Mouse (Mus musculus) heart, embryonic 15.5 days (tissue): ENCODE data around the gene Celsr1. TPM values are rescaled to one million over a fixed set of nuclear protein-coding genes. Genes with fewer than 3 reads are reported as not detected.

Experiments
- ATAC-seq: fragments of 200-750 bp; cut with Nextera tagmentation; replicated peaks from 2 replicates; pipeline ENCODE4 v1.8.0; 2017; ENCODE audit warnings: low read depth, moderate TSS enrichment; ENCODE audit not compliant: insufficient number of reproducible peaks, insufficient read depth, low FRiP score
- H3K27ac ChIP-seq: fragments of 300-500 bp; sonication (generic); 2 replicates; pipeline ENCODE4 v1.5.1; 2015; ENCODE audit warnings: mild to moderate bottlenecking, inconsistent platforms
- H3K27me3 ChIP-seq: fragments of 300-500 bp; sonication (generic); 2 replicates; pipeline ENCODE4 v1.6.1; 2015; ENCODE audit warnings: inconsistent platforms
- H3K36me3 ChIP-seq: fragments of 300-500 bp; sonication (generic); 2 replicates; pipeline ENCODE4 v1.6.1; 2015; ENCODE audit warnings: mild to moderate bottlenecking, inconsistent platforms
- H3K4me1 ChIP-seq: fragments of 300-500 bp; sonication (generic); replicated peaks from 2 replicates; pipeline ENCODE4 v1.6.1; 2015; ENCODE audit warnings: inconsistent platforms
- H3K4me2 ChIP-seq: fragments of 300-500 bp; sonication (generic); 2 replicates; pipeline ENCODE4 v1.6.1; 2015; ENCODE audit warnings: inconsistent platforms, mild to moderate bottlenecking, moderate library complexity
- H3K4me3 ChIP-seq: fragments of 300-500 bp; sonication (generic); 2 replicates; pipeline ENCODE4 v1.5.1; 2015; ENCODE audit warnings: mild to moderate bottlenecking, inconsistent platforms
- H3K9ac ChIP-seq: fragments of 300-500 bp; sonication (generic); 2 replicates; pipeline ENCODE4 v1.6.1; 2015; ENCODE audit warnings: mild to moderate bottlenecking, inconsistent platforms
- H3K9me3 ChIP-seq: fragments of 300-500 bp; sonication (generic); replicated peaks from 2 replicates; pipeline ENCODE4 v1.6.1; 2016; ENCODE audit warnings: inconsistent platforms
- WGBS: fragments of 180-500 bp; shearing (Covaris S2); methylation state at CpG from one replicate; pipeline ENCODE4 v1.1.7; 2015; ENCODE audit warnings: mixed read lengths; 5-methylcytosine and 5-hydroxymethylcytosine counted together
- polyA plus RNA-seq: library from polyadenylated mRNA; unstranded; fragments of >200 nt; fragmentation: Nextera tagmentation; extraction: Ambion mirVana; gene quantifications from 2 replicates; pipeline ENCODE4 v1.2.1, GENCODE M21; 2015

The Celsr1 gene
- polyA plus RNA-seq, 1 experiment from 2014 or later: 1.1 TPM

- H3K27ac ChIP-seq: no peak overlapping the region
- 85% methylated on average over 8 of the region's 8 CpGs for WGBS
- no peak for ATAC-seq
- H3K4me3 ChIP-seq: no peak overlapping the region
- H3K9me3 ChIP-seq: no peaks in the 10 kb centered on the region
- no peak overlapping the region for H3K9ac ChIP-seq
- no peak overlapping the region for H3K4me2 ChIP-seq
- H3K27me3 ChIP-seq: no peaks in the 10 kb centered on the region
- H3K4me1 ChIP-seq: peaks cover 85% of the 10 kb centered on the region
- no peaks in the 10 kb centered on the region for H3K36me3 ChIP-seq
Observed at GRCm38 (mm10) chr15:86064191-86064849, 30.7 kb upstream of the Celsr1 start.

GRCm38 (mm10) chr15:86061848-86062481 is 28.4 kb upstream of the Celsr1 start:
- no peak overlapping the region for H3K27ac ChIP-seq
- no peak overlapping the region for H3K4me2 ChIP-seq
- no peak overlapping the region for H3K4me3 ChIP-seq
- 68% methylated on average over 6 of the region's 6 CpGs for WGBS
- peaks cover 78% of the 10 kb centered on the region for H3K4me1 ChIP-seq
- H3K27me3 ChIP-seq: no peaks in the 10 kb centered on the region
- no peaks in the 10 kb centered on the region for H3K9me3 ChIP-seq
- H3K9ac ChIP-seq: peak overlapping the region; percentile 27; the same call in 1 of the 2 replicates
- no peaks in the 10 kb centered on the region for H3K36me3 ChIP-seq
- ATAC-seq: no peak

GRCm38 (mm10) chr15:86061221-86061620 is 27.6 kb upstream of the Celsr1 start:
- Histone ChIP-seq H3K9me3 (no peaks in the 10 kb centered on the region), H3K27ac (peak overlapping the region; percentile 50; the same call in 1 of the 2 replicates), H3K4me2 (peak overlapping the region; percentile 15; the same call in 1 of the 2 replicates), H3K4me3 (no peak overlapping the region), H3K27me3 (no peaks in the 10 kb centered on the region), H3K9ac (no peak overlapping the region), H3K4me1 (peaks cover 74% of the 10 kb centered on the region), H3K36me3 (no peaks in the 10 kb centered on the region)
- WGBS: 77% methylated on average over 7 of the region's 7 CpGs
- no peak for ATAC-seq

- no peak overlapping the region for H3K4me3 ChIP-seq
- H3K27ac ChIP-seq: peak overlapping the region; percentile 50
- peak overlapping the region; percentile 92; the same call in 1 of the 2 replicates for H3K4me2 ChIP-seq
- H3K36me3 ChIP-seq: no peaks in the 10 kb centered on the region
- H3K4me1 ChIP-seq: peaks cover 71% of the 10 kb centered on the region
- no peak overlapping the region for H3K9ac ChIP-seq
- H3K27me3 ChIP-seq: no peaks in the 10 kb centered on the region
- WGBS: 65% methylated on average over 12 of the region's 12 CpGs
- no peaks in the 10 kb centered on the region for H3K9me3 ChIP-seq
- no peak for ATAC-seq
Observed at GRCm38 (mm10) chr15:86060581-86060980, 27.0 kb upstream of the Celsr1 start.

- H3K27me3 ChIP-seq: no peaks in the 10 kb centered on the region
- ATAC-seq: no peak
- peak overlapping the region; percentile 91; the same call in 1 of the 2 replicates for H3K9ac ChIP-seq
- no peaks in the 10 kb centered on the region for H3K36me3 ChIP-seq
- 59% methylated on average over 7 of the region's 7 CpGs for WGBS
- no peaks in the 10 kb centered on the region for H3K9me3 ChIP-seq
- peak overlapping the region; percentile 86; the same call in 1 of the 2 replicates for H3K27ac ChIP-seq
- H3K4me3 ChIP-seq: peak overlapping the region; percentile 94
- H3K4me2 ChIP-seq: peak overlapping the region; percentile 92
- H3K4me1 ChIP-seq: peaks cover 66% of the 10 kb centered on the region
Observed at GRCm38 (mm10) chr15:86059835-86060380, 26.3 kb upstream of the Celsr1 start.

GRCm38 (mm10) chr15:86058931-86059834 is 25.6 kb upstream of the Celsr1 start:
- H3K27me3 ChIP-seq: no peaks in the 10 kb centered on the region; the same call in 1 of the 2 replicates
- peak overlapping the region; percentile 94 for H3K4me3 ChIP-seq
- peak overlapping the region; percentile 92 for H3K4me2 ChIP-seq
- peak overlapping the region; percentile 91 for H3K9ac ChIP-seq
- WGBS: 1% methylated on average over 49 of the region's 49 CpGs
- peaks cover 59% of the 10 kb centered on the region for H3K4me1 ChIP-seq
- no peaks in the 10 kb centered on the region for H3K9me3 ChIP-seq
- no peaks in the 10 kb centered on the region for H3K36me3 ChIP-seq
- peak overlapping the region; percentile 86 for H3K27ac ChIP-seq
- peak; percentile 28 for ATAC-seq

- peak overlapping the region; percentile 92 for H3K4me2 ChIP-seq
Observed at GRCm38 (mm10) chr15:86058394-86058915, 24.9 kb upstream of the Celsr1 start.

GRCm38 (mm10) chr15:86057908-86058307 is 24.3 kb upstream of the Celsr1 start:
- Histone ChIP-seq H3K27me3 (no peaks in the 10 kb centered on the region; the same call in 1 of the 2 replicates), H3K27ac (peak overlapping the region; percentile 86), H3K4me2 (peak overlapping the region; percentile 92), H3K9ac (peak overlapping the region; percentile 91), H3K4me3 (peak overlapping the region; percentile 94), H3K9me3 (no peaks in the 10 kb centered on the region), H3K36me3 (no peaks in the 10 kb centered on the region), H3K4me1 (peaks cover 56% of the 10 kb centered on the region)
- WGBS: 10% methylated on average over 7 of the region's 7 CpGs
- ATAC-seq: no peak

More at GRCm38 (mm10) chr15:86058394-86058915, 24.9 kb upstream of the Celsr1 start:
- Histone ChIP-seq H3K9me3 (no peaks in the 10 kb centered on the region), H3K9ac (peak overlapping the region; percentile 91), H3K36me3 (no peaks in the 10 kb centered on the region), H3K4me3 (peak overlapping the region; percentile 94), H3K27me3 (no peaks in the 10 kb centered on the region; the same call in 1 of the 2 replicates), H3K4me1 (peaks cover 60% of the 10 kb centered on the region), H3K27ac (peak overlapping the region; percentile 86)
- under 1% methylated on average over 51 of the region's 70 CpGs for WGBS
- peak; percentile 77 for ATAC-seq

- H3K9ac ChIP-seq: peak within 1 kb of the TSS; percentile 91
- ATAC-seq: no peak
- H3K27me3 ChIP-seq: no peaks in the 10 kb centered on the region; the same call in 1 of the 2 replicates
- H3K9me3 ChIP-seq: no peaks in the 10 kb centered on the region
- peaks cover 52% of the 10 kb centered on the region for H3K4me1 ChIP-seq
- H3K27ac ChIP-seq: peak within 1 kb of the TSS; percentile 86
- peak within 1 kb of the TSS; percentile 94 for H3K4me3 ChIP-seq
- no peaks in the 10 kb centered on the region for H3K36me3 ChIP-seq
- 28% methylated on average over 6 of the region's 6 CpGs for WGBS
- H3K4me2 ChIP-seq: peak within 1 kb of the TSS; percentile 92
Observed at GRCm38 (mm10) chr15:86057413-86057812, 23.8 kb upstream of the Celsr1 start, which contains the start of gene Gramd4. Gene Gramd4 (plus strand): TSS chr15:86057695.

GRCm38 (mm10) chr15:86056221-86056760 is 22.7 kb upstream of the Celsr1 start:
- no peak for ATAC-seq
- WGBS: 72% methylated on average over 5 of the region's 5 CpGs

More at GRCm38 (mm10) chr15:86056221-86056760, 22.7 kb upstream of the Celsr1 start:
- Histone ChIP-seq H3K9ac (no peak overlapping the region), H3K4me2 (no peak overlapping the region), H3K9me3 (no peaks in the 10 kb centered on the region), H3K4me1 (peaks cover 49% of the 10 kb centered on the region), H3K36me3 (no peaks in the 10 kb centered on the region), H3K27me3 (no peaks in the 10 kb centered on the region; the same call in 1 of the 2 replicates), H3K27ac (no peak overlapping the region), H3K4me3 (no peak overlapping the region)
